Mouse (Mus musculus) cerebellum, adult 2 months (tissue): Measurements from ENCODE around the gene Bag3.

Source experiments
- CTCF ChIP-seq: fragments of 200-500 bp; IDR thresholded peaks from 2 replicates; pipeline ENCODE4 v1.5.1; 2011; ENCODE audit warnings: low read depth, mild to moderate bottlenecking, control low read depth, low read length, moderate library complexity, borderline replicate concordance; ENCODE audit not compliant: insufficient read depth
- POLR2A ChIP-seq: fragments of 200-500 bp; IDR thresholded peaks from 2 replicates; pipeline ENCODE4 v1.6.1; 2011; ENCODE audit warnings: low read length, control low read depth, borderline replicate concordance; ENCODE audit not compliant: insufficient read depth

DNA sequence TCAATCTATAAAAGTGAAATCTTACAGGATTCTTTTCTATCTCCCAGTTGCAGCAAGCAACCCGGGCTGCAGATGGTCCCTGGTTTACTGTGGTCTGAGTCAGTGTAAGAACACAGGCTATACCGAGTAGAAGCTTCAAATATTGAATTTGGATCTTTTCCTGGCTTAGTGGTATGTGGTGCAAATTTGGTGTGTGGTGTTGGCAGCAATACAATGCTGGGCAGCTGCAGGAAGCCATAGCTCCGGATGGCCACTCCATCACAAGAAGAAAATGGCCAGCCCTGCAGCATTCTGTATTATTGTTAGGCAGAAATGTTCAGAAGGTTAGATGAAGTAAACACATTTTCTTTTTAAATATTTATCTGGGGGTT is 27.7 kb downstream of the Bag3 start:
- no peak for TF ChIP-seq CTCF
- no peak for TF ChIP-seq POLR2A
